Comparison of ENCODE assay signal across 8 mouse cellular contexts in genomic region chr19:24476461-24476860, GRCm38 (mm10). TPM values are rescaled to one million over a fixed set of nuclear protein-coding genes. Genes with fewer than 3 reads are reported as not detected.
DNase-seq lines count a peak whose midpoint lies in the region; ATAC-seq and TF ChIP-seq lines count a peak whose summit lies in the region.

No protein-coding gene starts in this region.

- DNase-seq in layer of hippocampus, adult 9-11 months = peak; percentile 28
- no peak for DNase-seq in layer of hippocampus, adult 18-20 months (ENCODE audit: low spot score in 2 of 2)
- peak; percentile 43 for DNase-seq in brain, embryonic 14.5 days (ENCODE audit: low read depth)
- DNase-seq in forelimb bud, embryonic 11.5 days (ENCODE audit: low read depth, low spot score) = peak; percentile 6
- DNase-seq in mesoderm, embryonic 11.5 days (ENCODE audit: low read depth, low spot score) = peak; percentile 15
- peak; percentile 39 for DNase-seq in thymus, adult 2 months
- DNase-seq in layer of hippocampus, adult 8-10 months (ENCODE audit: low spot score in 2 of 2) = no peak

- no peaks in the 10 kb centered on the region for H3K9me3 ChIP-seq in kidney, embryonic 16.5 days (ENCODE audit: low read length)

- no peak for TF ChIP-seq CTCF in brain, embryonic 14.5 days (IDR thresholded peaks at IDR 0.05; ENCODE audit: borderline replicate concordance, extremely low read depth, insufficient read depth, insufficient read length)
- no peak for TF ChIP-seq CTCF in thymus, adult 2 months (IDR thresholded peaks at IDR 0.05; ENCODE audit: borderline replicate concordance, control insufficient read depth, extremely low read depth, insufficient read depth, low read length, poor library complexity)

- H3K4me1 ChIP-seq in kidney, embryonic 16.5 days (ENCODE audit: insufficient read depth, low read length) = peaks cover 11% of the 10 kb centered on the region; the same call in 1 of the 2 replicates
- no peaks in the 10 kb centered on the region; the same call in 1 of the 2 replicates for H3K4me1 ChIP-seq in thymus, adult 2 months (replicated peaks; ENCODE audit: control insufficient read depth, insufficient read depth, low read length)

- 0 out of 2 replicates have a peak, but pooled peaks cover 2% of the 10 kb centered on the region for H3K36me3 ChIP-seq in kidney, embryonic 16.5 days (ENCODE audit: insufficient read depth, low read length)
- H3K36me3 ChIP-seq in thymus, adult 2 months (ENCODE audit: control insufficient read depth, insufficient read depth, low read length) = no peaks in the 10 kb centered on the region

- no peak for TF ChIP-seq POLR2A in brain, embryonic 14.5 days (IDR thresholded peaks at IDR 0.05; ENCODE audit: borderline replicate concordance, extremely low read depth, insufficient read depth, insufficient read length, poor library complexity, severe bottlenecking)
- TF ChIP-seq POLR2A in thymus, adult 2 months (IDR thresholded peaks at IDR 0.05; ENCODE audit: control insufficient read depth, extremely low read depth, insufficient read depth, low read length, poor library complexity) = no peak

- ATAC-seq in kidney, embryonic 16.5 days (ENCODE audit: low FRiP score, low TSS enrichment) = no peak

- H3K4me2 ChIP-seq in kidney, embryonic 16.5 days (replicated peaks; ENCODE audit: low read depth, low read length) = peak overlapping the region; percentile 82

- peak overlapping the region; percentile 87 for H3K4me3 ChIP-seq in kidney, embryonic 16.5 days (ENCODE audit: low read length)
- H3K4me3 ChIP-seq in thymus, adult 2 months (ENCODE audit: control insufficient read depth, insufficient read depth, low read length) = peak overlapping the region; percentile 96

- no peaks in the 10 kb centered on the region for H3K27me3 ChIP-seq in kidney, embryonic 16.5 days (ENCODE audit: insufficient read depth, low read length)
- no peaks in the 10 kb centered on the region for H3K27me3 ChIP-seq in thymus, adult 2 months (ENCODE audit: control insufficient read depth, insufficient read depth, low read length)

- peak overlapping the region; percentile 90 for H3K9ac ChIP-seq in kidney, embryonic 16.5 days (replicated peaks; ENCODE audit: low read length)

- H3K27ac ChIP-seq in kidney, embryonic 16.5 days (ENCODE audit: low read length) = peak overlapping the region; percentile 94
- peak overlapping the region; percentile 6; the same call in 1 of the 2 replicates for H3K27ac ChIP-seq in thymus, adult 2 months (ENCODE audit: control insufficient read depth, insufficient read depth, low read length)

- WGBS in kidney, embryonic 16.5 days = under 1% methylated on average over 11 of the region's 11 CpGs
- WGBS in thymus, adult 2 months = 2% methylated on average over 11 of the region's 11 CpGs

RNA-seq across cellular contexts. Expression of gene Fam122a, which starts 0.7 kb away (rescaled TPM):
- 10 to 100 TPM; 27.2 to 28.9 TPM for total RNA-seq in layer of hippocampus, adult 18-20 months (2021)
- 31.3 and 34.3 TPM in 2 replicates for polyA plus RNA-seq in brain, embryonic 14.5 days (2012; rRNA removed)
- polyA plus RNA-seq in kidney, embryonic 16.5 days (2015; fragmentation: Nextera tagmentation; extraction: Ambion mirVana) = 39.7 and 53.3 TPM in 2 replicates
- polyA plus RNA-seq in thymus, adult 2 months (2012; rRNA removed) = 34.3 and 44.7 TPM in 2 replicates
- total RNA-seq in layer of hippocampus, adult 8-10 months (2022) = 10 to 100 TPM; 27.1 to 30.4 (median 29.0) TPM

Comparison
In these comparisons a context has a peak if more than half of its experiments do, and no peak if none do; other contexts are left out.
1. DNase-seq: peak in layer of hippocampus, adult 9-11 months (single experiment), brain, embryonic 14.5 days (single experiment), forelimb bud, embryonic 11.5 days (single experiment), mesoderm, embryonic 11.5 days (single experiment) and thymus, adult 2 months (single experiment); none in layer of hippocampus, adult 18-20 months (0 of 2) and layer of hippocampus, adult 8-10 months (0 of 2).